Mouse (Mus musculus): Measurements from ENCODE around the gene Abcc3. TPM values are rescaled to one million over a fixed set of nuclear protein-coding genes. Genes with fewer than 3 reads are reported as not detected.
A peak's percentile ranks its signal among the peaks of the same experiment; 100 is the strongest.

Gene Abcc3
- polyA plus RNA-seq, 1 experiment, result 1.7 TPM

DNA sequence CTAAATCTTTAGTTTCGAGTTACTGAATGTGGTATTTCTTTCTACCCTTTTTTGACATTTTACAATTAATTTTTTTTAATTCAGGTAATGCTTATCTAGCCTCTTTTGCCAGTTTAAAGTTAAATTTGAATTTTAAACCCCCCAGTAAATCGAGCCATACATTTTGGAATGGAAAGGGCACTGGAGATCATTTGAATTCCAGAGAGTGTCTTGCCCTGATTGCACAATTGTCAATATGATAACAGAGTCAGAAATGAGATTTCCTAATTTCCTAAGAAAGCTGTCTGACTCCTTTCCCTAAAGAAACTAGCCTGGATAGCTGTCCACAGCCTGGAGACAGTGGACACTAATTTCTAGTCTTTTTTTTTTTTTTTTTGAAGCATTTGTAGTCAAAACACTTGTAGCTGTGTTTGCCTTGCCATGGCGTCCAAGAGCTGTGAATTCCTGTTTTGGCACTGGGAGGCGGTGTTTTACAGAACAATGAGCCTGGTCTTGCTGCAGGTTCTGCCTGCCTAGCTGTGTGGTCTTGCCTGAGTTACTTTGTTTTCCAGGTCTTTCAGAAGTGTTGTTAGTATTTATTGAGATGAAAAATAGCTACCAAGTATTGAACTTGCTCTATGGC, 63.4 kb downstream of the Abcc3 start:
- Histone ChIP-seq H3K27ac (replicated peaks; ENCODE audit: low read depth, low read length) (no peak overlapping the region), H3K4me1 (ENCODE audit: control insufficient read depth, insufficient read depth, insufficient read length, low read length) (peaks cover 8% of the 10 kb centered on the region), H3K4me3 (ENCODE audit: insufficient read depth, low read depth, low read length) (no peak overlapping the region)

DNA sequence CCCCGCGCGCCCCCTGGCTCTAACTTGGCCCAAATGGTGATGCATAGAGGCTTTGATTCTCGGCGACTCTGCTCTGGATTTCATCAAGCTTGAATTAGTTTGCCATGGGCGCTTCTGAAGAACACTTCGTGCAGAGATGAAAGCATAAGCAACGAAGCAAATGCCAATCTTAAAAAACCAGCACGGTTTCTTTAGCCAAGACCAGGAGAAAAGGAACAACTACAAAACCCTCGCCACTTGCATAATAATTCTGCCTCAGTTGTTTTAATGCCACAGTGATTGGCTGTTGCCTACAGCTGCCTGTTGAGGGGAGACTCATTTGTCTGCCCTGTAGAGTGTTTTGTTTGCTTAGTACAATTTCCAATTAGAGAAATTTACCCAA, 64.2 kb downstream of the Abcc3 start:
- Histone ChIP-seq H3K27ac (replicated peaks; ENCODE audit: low read depth, low read length) (peak overlapping the region; percentile 41; the same call in 1 of the 2 replicates), H3K4me3 (ENCODE audit: insufficient read depth, low read depth, low read length) (peak overlapping the region; percentile 76), H3K4me1 (ENCODE audit: control insufficient read depth, insufficient read depth, insufficient read length, low read length) (peaks cover 8% of the 10 kb centered on the region)

DNA sequence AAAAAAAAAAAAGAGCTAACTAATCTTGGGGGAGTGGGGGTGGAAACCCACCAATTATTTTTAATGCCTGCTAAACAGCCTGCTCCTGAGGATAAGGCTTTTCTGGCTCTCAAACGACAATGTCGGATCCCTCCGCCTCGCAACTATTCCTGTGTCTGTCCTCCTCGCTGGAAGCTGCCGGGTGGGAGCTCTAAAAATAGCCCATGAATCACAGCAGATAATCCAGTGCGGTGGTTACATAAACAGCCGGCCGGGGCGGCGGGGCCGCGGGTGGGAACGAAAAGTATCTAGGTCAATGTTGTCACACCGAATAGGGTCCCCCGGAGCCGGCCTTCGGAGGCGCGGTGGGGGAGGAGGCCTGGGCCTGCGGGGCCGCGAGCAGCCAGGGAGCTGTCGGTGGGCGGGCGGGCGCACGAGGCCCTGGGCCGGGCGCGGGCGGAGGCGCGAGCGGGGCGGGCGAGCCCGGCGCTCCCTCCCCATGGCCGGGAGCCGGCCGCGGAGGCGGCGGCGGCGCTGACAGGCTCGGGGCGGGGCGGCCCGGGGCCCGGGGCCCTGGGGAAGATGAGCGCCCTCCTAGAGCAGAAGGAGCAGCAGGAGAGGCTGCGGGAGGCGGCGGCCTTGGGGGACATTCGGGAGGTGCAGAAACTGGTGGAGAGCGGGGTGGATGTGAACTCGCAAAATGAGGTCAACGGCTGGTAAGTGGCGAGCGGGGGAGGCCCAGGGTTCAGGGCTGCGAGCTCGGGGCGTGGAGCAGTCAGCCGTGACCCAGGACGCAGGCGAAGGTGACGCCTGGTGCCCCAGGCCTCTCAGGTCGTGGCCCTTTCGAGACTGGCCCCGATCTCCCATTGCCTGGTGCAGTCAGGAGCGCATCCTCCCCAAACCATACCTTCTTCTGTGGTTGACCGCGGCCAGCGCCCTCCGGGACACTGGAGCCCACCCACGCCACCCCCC, 64.8 kb downstream of the Abcc3 start, which contains the start of gene Ankrd40:
Ankrd40 (plus strand) TSS at position 309 of the 951 bp plus-strand sequence.
- H3K27ac ChIP-seq (replicated peaks; ENCODE audit: low read depth, low read length), result peak within 1 kb of the TSS; percentile 98
- peak within 1 kb of the TSS; percentile 76 for H3K4me3 ChIP-seq (ENCODE audit: insufficient read depth, low read depth, low read length)
- peaks cover 8% of the 10 kb centered on the region for H3K4me1 ChIP-seq (ENCODE audit: control insufficient read depth, insufficient read depth, insufficient read length, low read length)

DNA sequence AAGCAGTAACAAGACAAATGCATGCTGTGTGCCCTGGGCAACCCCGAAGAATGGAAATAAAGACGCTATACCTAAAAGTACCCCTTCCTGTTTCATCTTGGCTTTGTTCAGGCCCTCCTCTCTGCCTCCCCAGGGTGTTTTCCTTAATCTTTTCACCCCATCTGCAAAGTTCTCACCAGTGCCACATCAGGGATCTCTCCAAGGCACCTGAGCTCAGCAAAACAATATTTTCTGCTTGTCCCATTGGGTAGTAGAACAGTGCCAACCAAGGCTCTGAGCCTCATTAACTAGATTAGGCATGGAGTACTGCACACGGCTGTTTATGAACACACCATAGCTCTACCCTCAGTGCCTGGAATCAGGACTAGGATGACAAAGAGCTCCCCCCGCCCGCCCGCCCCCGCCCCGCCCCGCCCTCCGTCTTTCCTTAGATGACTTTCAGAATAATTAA, 65.8 kb downstream of the Abcc3 start:
- peak overlapping the region; percentile 38 for H3K4me3 ChIP-seq (ENCODE audit: insufficient read depth, low read depth, low read length)

DNA sequence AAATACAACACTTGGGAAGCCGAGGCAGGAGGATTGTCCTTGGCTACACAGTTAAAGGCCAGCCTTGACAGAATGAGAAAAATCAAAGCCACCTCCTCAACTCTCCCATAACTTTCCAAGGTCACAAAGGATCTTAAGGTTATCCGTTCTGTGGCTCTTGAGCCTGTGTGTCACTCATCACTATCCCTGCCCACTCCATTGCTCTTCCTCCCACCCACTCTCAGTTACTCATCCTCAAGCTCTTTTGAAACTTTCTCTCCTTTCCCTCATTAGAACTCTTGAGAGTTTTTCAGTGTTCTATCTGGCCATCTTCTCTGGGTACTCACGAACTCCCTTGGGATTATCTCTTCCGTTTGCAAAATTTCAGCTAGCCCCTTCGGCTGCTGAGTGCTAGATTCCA, 68.2 kb downstream of the Abcc3 start:
- no peak overlapping the region for H3K27ac ChIP-seq (replicated peaks; ENCODE audit: low read depth, low read length)

More for the DNA sequence above, 65.8 kb downstream of the Abcc3 start:
- peaks cover 8% of the 10 kb centered on the region for H3K4me1 ChIP-seq (ENCODE audit: control insufficient read depth, insufficient read depth, insufficient read length, low read length)
- peak overlapping the region; percentile 70 for H3K27ac ChIP-seq (replicated peaks; ENCODE audit: low read depth, low read length)

DNA sequence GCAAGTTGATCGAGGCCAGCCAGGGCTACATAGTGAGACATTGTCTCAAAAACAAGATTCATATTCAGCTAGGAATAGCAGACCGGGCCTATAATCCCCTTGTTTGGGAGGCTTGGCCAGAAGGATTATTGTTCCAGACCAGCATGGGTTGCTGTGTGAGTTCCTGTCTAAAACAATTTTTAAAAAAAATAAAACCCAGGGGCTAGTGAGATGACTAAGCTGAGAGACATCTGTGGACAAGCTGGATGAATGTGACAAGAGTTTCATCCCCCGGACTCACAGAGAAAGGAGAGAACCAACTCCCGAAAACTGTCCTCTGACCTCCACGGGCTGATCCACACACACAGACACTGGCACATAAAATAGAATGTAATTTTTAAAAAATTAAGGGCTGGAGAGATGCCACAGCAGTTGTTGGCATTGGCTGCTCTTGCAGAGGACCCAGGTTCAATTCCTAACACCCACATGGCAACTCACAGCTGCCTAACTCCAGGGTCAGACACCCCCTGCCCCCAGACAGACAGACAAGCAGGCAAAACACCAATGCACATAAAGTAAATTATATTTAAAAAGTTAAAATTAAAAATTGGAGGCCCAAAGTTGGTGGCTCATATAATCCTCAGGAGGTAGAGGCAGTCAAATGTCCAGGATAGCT, 69.4 kb downstream of the Abcc3 start:
- H3K4me3 ChIP-seq (ENCODE audit: insufficient read depth, low read depth, low read length), result no peak overlapping the region
- no peak overlapping the region for H3K27ac ChIP-seq (replicated peaks; ENCODE audit: low read depth, low read length)
- peaks cover 6% of the 10 kb centered on the region; the same call in 1 of the 2 replicates for H3K4me1 ChIP-seq (ENCODE audit: control insufficient read depth, insufficient read depth, insufficient read length, low read length)

More for the DNA sequence above, 68.2 kb downstream of the Abcc3 start:
- peaks cover 6% of the 10 kb centered on the region; the same call in 1 of the 2 replicates for H3K4me1 ChIP-seq (ENCODE audit: control insufficient read depth, insufficient read depth, insufficient read length, low read length)
- no peak overlapping the region for H3K4me3 ChIP-seq (ENCODE audit: insufficient read depth, low read depth, low read length)

DNA sequence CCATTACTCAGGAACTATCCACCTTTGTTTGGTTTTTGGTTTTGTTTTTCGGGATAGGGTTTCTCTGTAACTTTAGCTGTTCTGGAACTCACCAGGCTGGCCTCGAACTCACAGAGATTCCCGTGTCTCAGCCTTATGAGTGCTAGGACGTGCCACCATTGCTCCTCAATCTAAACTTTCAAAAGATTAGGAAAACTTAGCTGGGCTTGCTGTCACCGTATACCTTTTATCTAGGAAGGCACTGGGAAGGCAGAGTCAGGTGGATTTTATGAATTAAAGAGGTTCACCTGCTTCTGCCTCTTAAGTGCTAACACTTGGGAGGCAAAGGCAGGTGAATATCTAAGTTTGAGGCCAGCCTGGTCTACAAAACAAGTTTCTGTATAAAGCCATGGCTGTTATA, 70.2 kb downstream of the Abcc3 start:
- H3K4me1 ChIP-seq (ENCODE audit: control insufficient read depth, insufficient read depth, insufficient read length, low read length), result peaks cover 6% of the 10 kb centered on the region; the same call in 1 of the 2 replicates
- peak overlapping the region; percentile 81; the same call in 1 of the 2 replicates for H3K4me3 ChIP-seq (ENCODE audit: insufficient read depth, low read depth, low read length)
- peak overlapping the region; percentile 98 for H3K27ac ChIP-seq (replicated peaks; ENCODE audit: low read depth, low read length)

DNA sequence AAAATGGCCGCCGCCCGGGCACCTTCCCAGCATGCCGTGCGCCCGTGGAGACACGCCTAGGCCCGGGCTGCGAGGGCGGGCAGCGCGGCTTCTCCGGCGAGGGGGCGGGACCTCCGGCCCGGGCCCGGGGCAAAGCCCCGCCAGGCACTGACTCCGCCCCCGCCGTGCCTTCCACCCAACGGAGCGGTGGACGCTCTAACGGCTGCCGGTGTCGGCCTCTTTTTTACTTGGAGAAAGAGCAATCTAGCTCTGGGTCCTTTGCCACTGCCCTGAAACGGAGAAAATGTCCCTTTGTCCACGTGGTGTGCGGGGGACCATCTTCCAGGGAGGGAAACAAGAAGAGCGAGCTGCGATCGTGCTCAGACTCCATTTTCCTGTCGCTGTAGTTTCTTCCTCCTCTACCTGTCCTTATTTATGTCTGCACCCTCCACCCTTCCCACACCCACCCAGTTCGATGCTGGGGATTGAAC, 70.8 kb downstream of the Abcc3 start, which contains the start of gene Luc7l3:
Luc7l3 (minus strand) TSS at position 58 of the 470 bp plus-strand sequence.
- Histone ChIP-seq H3K4me3 (ENCODE audit: insufficient read depth, low read depth, low read length) (peak within 1 kb of the TSS; percentile 91), H3K4me1 (ENCODE audit: control insufficient read depth, insufficient read depth, insufficient read length, low read length) (peaks cover 6% of the 10 kb centered on the region; the same call in 1 of the 2 replicates), H3K27ac (replicated peaks; ENCODE audit: low read depth, low read length) (peak within 1 kb of the TSS; percentile 98)

DNA sequence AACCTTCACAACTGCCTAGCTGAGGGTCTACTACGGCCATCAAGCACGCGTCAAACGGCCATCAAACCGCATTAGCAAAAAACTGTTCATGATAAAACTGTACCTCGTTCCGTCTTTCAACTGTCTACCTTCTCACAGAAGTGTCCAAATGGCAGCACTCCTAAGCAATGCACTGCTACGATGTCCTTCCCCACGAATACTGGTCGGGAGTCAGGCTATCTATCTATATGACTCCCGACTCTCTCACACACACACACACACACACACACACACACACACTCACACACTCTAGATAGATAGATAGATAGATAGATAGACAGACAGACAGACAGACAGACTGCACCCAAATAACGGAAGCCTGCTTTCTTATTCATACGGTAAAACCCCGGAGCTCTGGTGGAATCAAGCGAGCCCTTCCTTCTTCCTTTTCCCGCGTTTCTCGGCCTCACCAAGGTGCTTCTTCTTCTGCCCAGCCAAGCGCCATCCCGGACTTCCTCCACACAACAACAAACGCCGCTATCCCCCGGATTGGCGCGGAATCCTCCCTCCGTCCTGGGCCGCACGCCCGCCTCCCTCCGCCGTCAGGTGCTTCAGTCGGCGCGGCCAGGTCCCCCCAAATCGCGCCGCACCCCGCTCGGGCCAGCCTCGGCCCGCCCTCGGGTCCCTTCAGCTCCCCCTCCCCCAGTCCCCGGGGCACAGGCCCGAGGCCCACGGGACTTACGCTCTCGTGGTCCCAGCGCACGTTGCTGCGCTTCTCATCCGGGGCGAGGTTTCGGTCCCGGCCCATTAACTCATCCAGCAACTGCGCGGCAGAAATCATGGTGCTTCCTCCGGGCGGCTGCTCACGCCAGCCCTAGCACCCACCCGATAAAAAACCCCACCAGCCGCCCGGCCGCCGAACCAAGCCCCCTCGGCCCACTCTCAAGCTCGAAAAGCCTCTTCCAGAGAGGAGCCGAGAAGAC, 71.5 kb downstream of the Abcc3 start:
- peak overlapping the region; percentile 89 for H3K27ac ChIP-seq (replicated peaks; ENCODE audit: low read depth, low read length)
- peaks cover 5% of the 10 kb centered on the region; the same call in 1 of the 2 replicates for H3K4me1 ChIP-seq (ENCODE audit: control insufficient read depth, insufficient read depth, insufficient read length, low read length)
- peak overlapping the region; percentile 91 for H3K4me3 ChIP-seq (ENCODE audit: insufficient read depth, low read depth, low read length)

DNA sequence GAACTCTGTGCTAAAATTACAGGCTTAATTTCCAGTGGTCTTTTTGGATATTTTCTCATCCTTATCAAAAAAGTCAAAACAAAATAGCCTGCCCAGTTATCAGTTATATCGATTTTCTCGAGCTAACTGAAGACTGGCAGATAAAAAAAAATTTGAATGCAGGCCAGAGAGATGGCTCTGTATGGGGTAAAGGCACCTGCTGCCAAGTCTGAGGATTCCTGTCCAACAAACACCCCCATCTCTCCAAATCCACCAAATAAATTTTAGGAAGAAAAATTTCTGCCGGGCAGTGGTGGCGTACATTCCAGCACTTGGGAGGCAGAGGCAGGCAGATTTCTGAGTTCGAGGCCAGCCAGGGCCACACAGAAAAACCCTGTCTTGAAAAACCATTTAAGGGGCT, 74.7 kb downstream of the Abcc3 start:
- H3K4me3 ChIP-seq (ENCODE audit: insufficient read depth, low read depth, low read length), result no peak overlapping the region
- peaks cover 10% of the 10 kb centered on the region for H3K4me1 ChIP-seq (ENCODE audit: control insufficient read depth, insufficient read depth, insufficient read length, low read length)
- H3K27ac ChIP-seq (replicated peaks; ENCODE audit: low read depth, low read length), result no peak overlapping the region

DNA sequence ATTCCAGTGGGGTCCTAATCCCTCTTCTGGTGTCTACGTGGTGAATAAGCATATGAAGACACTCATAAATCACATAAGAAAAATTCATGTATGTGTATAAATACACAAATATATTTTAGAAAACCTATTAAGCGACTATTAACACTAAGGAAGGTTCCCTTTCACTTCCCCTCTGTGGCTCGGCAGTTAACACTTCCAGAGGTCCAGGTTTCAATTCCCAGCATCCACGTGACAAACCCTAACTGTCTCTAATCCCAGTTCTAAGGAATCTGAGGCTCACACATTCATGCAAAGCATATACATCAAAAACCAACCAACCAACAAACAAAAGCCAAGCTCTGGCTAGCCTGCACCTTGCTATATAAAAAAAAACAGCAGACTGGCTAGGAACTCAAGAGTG, 75.3 kb downstream of the Abcc3 start:
- Histone ChIP-seq H3K27ac (replicated peaks; ENCODE audit: low read depth, low read length) (no peak overlapping the region), H3K4me3 (ENCODE audit: insufficient read depth, low read depth, low read length) (no peak overlapping the region), H3K4me1 (ENCODE audit: control insufficient read depth, insufficient read depth, insufficient read length, low read length) (peaks cover 13% of the 10 kb centered on the region)

DNA sequence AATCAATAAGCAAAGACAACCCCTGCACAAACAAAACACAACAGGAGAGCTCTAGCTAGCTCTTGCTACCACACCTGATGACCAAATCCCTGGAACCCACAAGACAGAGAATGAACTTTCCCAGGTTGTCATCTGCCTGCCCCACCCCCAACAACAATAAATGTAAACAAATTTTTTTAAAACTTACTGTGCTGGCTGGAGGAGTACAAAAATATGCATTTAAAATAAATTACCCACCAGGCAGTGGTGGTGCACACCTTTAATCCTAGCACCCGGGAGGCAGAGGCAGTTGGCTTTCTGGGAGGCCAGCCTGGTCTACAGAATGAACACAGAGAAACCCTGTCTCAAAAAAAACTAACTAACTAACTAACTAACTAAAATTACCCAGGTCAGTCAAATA, 75.8 kb downstream of the Abcc3 start:
- peaks cover 13% of the 10 kb centered on the region for H3K4me1 ChIP-seq (ENCODE audit: control insufficient read depth, insufficient read depth, insufficient read length, low read length)
- no peak overlapping the region for H3K4me3 ChIP-seq (ENCODE audit: insufficient read depth, low read depth, low read length)
- H3K27ac ChIP-seq (replicated peaks; ENCODE audit: low read depth, low read length), result no peak overlapping the region

DNA sequence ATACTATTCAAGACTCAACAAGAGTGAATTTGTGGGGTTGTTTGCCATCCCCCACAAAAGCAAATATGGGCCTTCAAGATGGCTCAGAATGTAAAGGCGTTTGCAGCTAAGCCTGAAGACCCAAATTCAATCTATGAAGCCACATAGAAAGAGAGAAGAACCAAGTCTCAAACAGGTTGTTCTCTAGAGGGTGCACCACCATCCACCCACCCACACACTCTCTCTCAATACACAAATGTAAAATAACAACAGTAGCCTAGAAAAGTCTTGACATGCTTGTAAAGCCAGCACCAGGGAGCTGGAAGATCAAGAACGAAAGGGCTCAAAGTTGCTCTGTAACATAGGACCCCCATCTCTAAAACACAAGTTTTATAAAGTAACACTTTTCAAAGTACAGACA, 76.3 kb downstream of the Abcc3 start:
- H3K27ac ChIP-seq (replicated peaks; ENCODE audit: low read depth, low read length), result no peak overlapping the region
- H3K4me3 ChIP-seq (ENCODE audit: insufficient read depth, low read depth, low read length), result no peak overlapping the region
- H3K4me1 ChIP-seq (ENCODE audit: control insufficient read depth, insufficient read depth, insufficient read length, low read length), result peaks cover 13% of the 10 kb centered on the region

DNA sequence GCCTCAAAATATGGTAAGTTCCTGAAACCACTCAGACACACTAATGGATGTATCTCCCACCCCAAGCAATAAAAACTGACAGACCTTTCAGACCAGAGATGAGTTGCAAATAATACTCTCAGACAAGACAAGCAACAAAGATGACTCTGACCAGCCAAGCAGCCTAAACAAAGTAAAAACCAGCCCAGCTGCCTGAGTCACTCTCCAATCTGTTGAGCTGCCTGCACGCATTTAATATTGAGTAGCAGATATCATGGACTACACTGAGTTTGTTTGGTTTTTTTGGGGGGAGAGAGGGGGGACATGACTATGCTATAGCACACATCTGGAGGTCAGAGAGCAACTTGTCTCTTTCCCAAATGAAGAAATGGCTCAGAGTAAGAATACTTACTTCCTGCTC, 77.5 kb downstream of the Abcc3 start:
- no peak overlapping the region for H3K4me3 ChIP-seq (ENCODE audit: insufficient read depth, low read depth, low read length)
- no peak overlapping the region for H3K27ac ChIP-seq (replicated peaks; ENCODE audit: low read depth, low read length)

More for the DNA sequence above, 77.5 kb downstream of the Abcc3 start:
- H3K4me1 ChIP-seq (ENCODE audit: control insufficient read depth, insufficient read depth, insufficient read length, low read length), result peaks cover 13% of the 10 kb centered on the region

Measured in brown adipose tissue, adult 24 weeks (tissue).